Mouse (Mus musculus) midbrain, embryonic 11.5 days (tissue): ENCODE measurements around the gene Hmcn1. TPM values are rescaled to one million over a fixed set of nuclear protein-coding genes. Genes with fewer than 3 reads are reported as not detected.

ENCODE experiments used
- ATAC-seq: fragments of 200-750 bp; cut with Nextera tagmentation; 2 replicates; pipeline ENCODE4 v1.8.0; 2017; ENCODE audit warnings: moderate TSS enrichment, moderate library complexity; ENCODE audit not compliant: low FRiP score
- DNase-seq: peaks from one replicate; pipeline ENCODE4 v3.0.0; 2015; ENCODE audit warnings: low spot score; ENCODE audit errors: missing footprints
- H3K27ac ChIP-seq: fragments of 300-500 bp; sonication (generic); 2 replicates; pipeline ENCODE4 v1.5.1; 2014; ENCODE audit warnings: low read depth, low read length
- H3K27me3 ChIP-seq: fragments of 300-500 bp; sonication (generic); 2 replicates; pipeline ENCODE4 v1.6.1; 2014; ENCODE audit warnings: mild to moderate bottlenecking, low read length, moderate library complexity, mixed read lengths; ENCODE audit not compliant: control insufficient read depth, insufficient read depth
- H3K36me3 ChIP-seq: fragments of 300-500 bp; sonication (generic); 2 replicates; pipeline ENCODE4 v1.6.1; 2014; ENCODE audit warnings: mild to moderate bottlenecking, low read length, moderate library complexity, mixed read lengths; ENCODE audit not compliant: control insufficient read depth, insufficient read depth
- H3K4me1 ChIP-seq: fragments of 300-500 bp; sonication (generic); 2 replicates; pipeline ENCODE4 v1.6.1; 2014; ENCODE audit warnings: low read length; ENCODE audit not compliant: control insufficient read depth, insufficient read depth
- H3K4me2 ChIP-seq: fragments of 300-500 bp; sonication (generic); 2 replicates; pipeline ENCODE4 v1.6.1; 2014; ENCODE audit warnings: mild to moderate bottlenecking, moderate library complexity
- H3K4me3 ChIP-seq: fragments of 300-500 bp; sonication (generic); 2 replicates; pipeline ENCODE4 v1.5.1; 2014; ENCODE audit warnings: low read depth, low read length
- H3K9ac ChIP-seq: fragments of 300-500 bp; sonication (generic); 2 replicates; pipeline ENCODE4 v1.6.1; 2014; ENCODE audit warnings: low read length
- H3K9me3 ChIP-seq: fragments of 300-500 bp; sonication (generic); 2 replicates; pipeline ENCODE4 v1.6.1; 2016; ENCODE audit warnings: low read length; ENCODE audit not compliant: control insufficient read depth
- WGBS: fragments of 180-500 bp; shearing (Covaris S2); extraction: QIAGEN DNeasy Blood & Tissue Kit; methylation state at CpG from one replicate; pipeline ENCODE4 v1.1.7; 2014; 5-methylcytosine and 5-hydroxymethylcytosine counted together
- polyA plus RNA-seq: library from polyadenylated mRNA; unstranded; fragments of >200 nt; fragmentation: Nextera tagmentation; extraction: Ambion mirVana; gene quantifications from 2 replicates; pipeline ENCODE4 v1.2.1, GENCODE M21; 2014

Hmcn1 gene
- polyA plus RNA-seq, 1 experiment from 2014 or later = 6.0 TPM

DNA sequence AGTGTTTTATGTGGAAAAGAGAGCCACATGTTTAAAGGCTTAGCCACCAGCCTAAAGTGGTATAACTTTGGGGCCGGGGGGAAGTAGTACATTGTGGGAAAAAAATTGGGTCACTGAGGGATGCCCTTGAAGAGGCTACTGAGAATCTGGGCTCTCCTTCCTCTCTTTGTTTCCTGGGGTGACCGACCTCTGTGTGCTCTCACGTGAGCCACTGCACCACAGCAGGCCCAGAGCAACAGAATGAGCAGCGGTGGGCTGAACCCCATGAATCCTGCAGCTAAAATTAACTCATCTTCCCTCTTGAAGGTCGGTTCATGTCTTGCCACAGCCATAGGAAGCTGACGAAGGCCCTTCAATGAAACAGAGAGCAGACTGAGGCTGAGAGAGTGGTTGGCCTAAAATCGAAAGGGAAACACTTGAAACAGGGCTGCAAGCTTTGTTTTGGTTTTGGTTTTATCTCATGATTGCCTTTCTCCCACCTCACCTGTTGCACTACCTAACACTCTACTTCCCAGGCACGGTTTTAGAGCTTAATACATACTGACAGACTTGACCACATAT, 8.7 kb upstream of the Hmcn1 start:
- H3K4me3 ChIP-seq = no peak overlapping the region
- H3K36me3 ChIP-seq = no peaks in the 10 kb centered on the region
- H3K9me3 ChIP-seq = no peaks in the 10 kb centered on the region
- WGBS = 68% methylated on average over 8 of the region's 8 CpGs
- no peak overlapping the region for H3K9ac ChIP-seq
- no peak overlapping the region for H3K4me2 ChIP-seq
- ATAC-seq (no peak), DNase-seq (peak; percentile 31)
- H3K4me1 ChIP-seq = no peaks in the 10 kb centered on the region
- no peaks in the 10 kb centered on the region for H3K27me3 ChIP-seq
- no peak overlapping the region for H3K27ac ChIP-seq

- peak; percentile 51 for DNase-seq
- no peaks in the 10 kb centered on the region for H3K9me3 ChIP-seq
- H3K36me3 ChIP-seq = no peaks in the 10 kb centered on the region
- no peaks in the 10 kb centered on the region for H3K27me3 ChIP-seq
- WGBS = 86% methylated on average over 13 of the region's 13 CpGs
- ATAC-seq = no peak
- no peak overlapping the region for H3K4me2 ChIP-seq
- no peak overlapping the region for H3K27ac ChIP-seq
- no peak overlapping the region for H3K4me3 ChIP-seq
- H3K9ac ChIP-seq = no peak overlapping the region
- no peaks in the 10 kb centered on the region for H3K4me1 ChIP-seq
Measured at GRCm38 (mm10) chr1:151000714-151001113, 7.5 kb upstream of the Hmcn1 start.

- ATAC-seq (no peak), DNase-seq (no peak)
- Histone ChIP-seq H3K4me1 (peaks cover 9% of the 10 kb centered on the region; the same call in 1 of the 2 replicates), H3K27ac (no peak overlapping the region), H3K9me3 (no peaks in the 10 kb centered on the region), H3K4me3 (no peak overlapping the region), H3K4me2 (no peak overlapping the region), H3K36me3 (no peaks in the 10 kb centered on the region), H3K9ac (no peak overlapping the region), H3K27me3 (no peaks in the 10 kb centered on the region)
- 89% methylated on average over 2 of the region's 2 CpGs for WGBS
Measured at GRCm38 (mm10) chr1:150994612-150995011, 1.4 kb upstream of the Hmcn1 start.

GRCm38 (mm10) chr1:150992711-150993161, 499 bp downstream of the Hmcn1 start:
- H3K9ac ChIP-seq = peak overlapping the region; percentile 64
- no peaks in the 10 kb centered on the region for H3K36me3 ChIP-seq
- H3K27me3 ChIP-seq = no peaks in the 10 kb centered on the region
- peak overlapping the region; percentile 22; the same call in 1 of the 2 replicates for H3K27ac ChIP-seq
- WGBS = under 1% methylated on average over 6 of the region's 6 CpGs
- DNase-seq (peak; percentile 91), ATAC-seq (no peak; the same call in 1 of the 2 replicates)
- peak overlapping the region; percentile 76 for H3K4me2 ChIP-seq
- H3K4me1 ChIP-seq = peaks cover 9% of the 10 kb centered on the region; the same call in 1 of the 2 replicates
- peak overlapping the region; percentile 47 for H3K4me3 ChIP-seq
- no peaks in the 10 kb centered on the region for H3K9me3 ChIP-seq

DNA sequence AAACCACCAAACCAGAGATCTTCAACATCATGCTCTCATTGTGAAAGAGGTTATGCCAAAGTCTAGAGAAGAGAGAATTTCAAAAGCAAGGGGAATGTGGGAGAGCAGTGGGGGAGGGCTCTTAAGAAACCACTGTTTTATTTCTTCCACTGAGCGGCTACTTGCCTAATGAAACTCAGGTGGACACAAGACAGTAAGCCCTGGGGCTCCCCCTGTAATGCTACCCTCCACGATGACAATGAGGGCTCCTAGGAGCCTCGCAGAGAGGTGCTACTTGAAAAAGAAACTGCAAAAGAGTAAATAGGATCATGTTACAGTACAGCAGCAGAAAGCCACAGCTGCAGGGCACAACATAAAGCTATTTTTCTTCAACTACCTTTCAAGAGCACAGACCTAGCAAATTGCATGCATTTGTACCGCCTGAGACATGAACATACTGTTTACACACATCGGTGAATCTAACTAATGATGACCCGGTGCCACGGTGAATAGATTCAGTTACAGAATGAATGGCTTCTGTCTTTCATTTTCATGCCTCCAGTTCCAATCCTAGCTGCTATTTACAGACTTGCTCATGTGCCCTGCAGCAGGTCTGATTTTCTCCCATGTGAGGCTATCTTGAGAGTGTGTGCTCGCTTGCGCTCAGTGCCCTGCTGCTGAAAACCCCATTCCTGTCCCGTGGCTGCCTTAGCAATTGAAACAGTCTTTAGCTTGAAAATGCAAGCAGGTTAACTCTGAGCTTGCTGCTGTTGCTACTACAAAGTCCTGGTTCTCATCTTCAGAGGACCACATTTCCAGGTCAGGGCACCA, 1.3 kb downstream of the Hmcn1 start:
- Histone ChIP-seq H3K27ac (no peak overlapping the region), H3K27me3 (no peaks in the 10 kb centered on the region), H3K4me2 (peak overlapping the region; percentile 76), H3K4me3 (peak overlapping the region; percentile 9), H3K4me1 (peaks cover 9% of the 10 kb centered on the region; the same call in 1 of the 2 replicates), H3K36me3 (no peaks in the 10 kb centered on the region), H3K9ac (no peak overlapping the region), H3K9me3 (no peaks in the 10 kb centered on the region)
- 9% methylated on average over 10 of the region's 10 CpGs for WGBS
- ATAC-seq (no peak), DNase-seq (peak; percentile 91)

DNA sequence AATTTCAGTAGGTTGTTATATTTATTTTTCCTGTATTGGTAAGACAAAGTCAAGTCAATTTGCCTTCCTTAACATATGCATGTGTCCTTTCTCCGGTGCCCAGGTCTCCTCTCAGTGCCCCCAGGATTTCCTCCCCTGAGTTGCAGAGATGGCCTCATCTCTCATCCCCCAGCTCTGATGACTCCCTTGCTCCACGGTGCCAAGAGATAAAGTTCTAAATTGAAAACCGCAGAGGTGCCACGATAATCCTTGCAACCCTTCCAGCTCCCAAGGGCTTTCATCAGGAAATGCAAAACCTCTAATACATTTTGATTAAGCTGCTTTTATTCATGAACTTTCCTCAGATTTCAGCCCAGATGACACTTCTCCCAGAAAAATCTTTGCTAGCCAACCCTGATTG, 8.3 kb downstream of the Hmcn1 start:
- H3K9ac ChIP-seq = no peak overlapping the region
- DNase-seq (peak; percentile 44), ATAC-seq (no peak)
- H3K27ac ChIP-seq = no peak overlapping the region
- no peak overlapping the region for H3K4me3 ChIP-seq
- no peaks in the 10 kb centered on the region for H3K9me3 ChIP-seq
- no peaks in the 10 kb centered on the region for H3K4me1 ChIP-seq
- H3K36me3 ChIP-seq = no peaks in the 10 kb centered on the region
- 72% methylated on average over 4 of the region's 4 CpGs for WGBS
- no peak overlapping the region for H3K4me2 ChIP-seq
- H3K27me3 ChIP-seq = no peaks in the 10 kb centered on the region

- Histone ChIP-seq H3K4me1 (no peaks in the 10 kb centered on the region), H3K4me3 (no peak overlapping the region), H3K9ac (no peak overlapping the region), H3K4me2 (no peak overlapping the region), H3K9me3 (no peaks in the 10 kb centered on the region), H3K27me3 (no peaks in the 10 kb centered on the region), H3K27ac (no peak overlapping the region), H3K36me3 (no peaks in the 10 kb centered on the region)
- ATAC-seq (no peak), DNase-seq (peak; percentile 39)
- 95% methylated on average over 6 of the region's 6 CpGs for WGBS
Measured at GRCm38 (mm10) chr1:150984092-150984503, 9.1 kb downstream of the Hmcn1 start.

GRCm38 (mm10) chr1:150978651-150979050, 14.6 kb downstream of the Hmcn1 start:
- no peak overlapping the region for H3K9ac ChIP-seq
- DNase-seq (peak; percentile 59), ATAC-seq (no peak)
- H3K4me1 ChIP-seq = no peaks in the 10 kb centered on the region
- no peaks in the 10 kb centered on the region for H3K27me3 ChIP-seq
- H3K27ac ChIP-seq = no peak overlapping the region
- no peaks in the 10 kb centered on the region for H3K36me3 ChIP-seq
- WGBS = 91% methylated on average over 3 of the region's 3 CpGs
- H3K4me3 ChIP-seq = no peak overlapping the region
- H3K4me2 ChIP-seq = no peak overlapping the region
- no peaks in the 10 kb centered on the region for H3K9me3 ChIP-seq

GRCm38 (mm10) chr1:150976263-150976662, 17.0 kb downstream of the Hmcn1 start:
- DNase-seq (peak; percentile 66), ATAC-seq (no peak)
- 43% methylated on average over 2 of the region's 2 CpGs for WGBS
- H3K4me1 ChIP-seq = no peaks in the 10 kb centered on the region
- no peaks in the 10 kb centered on the region for H3K36me3 ChIP-seq
- no peaks in the 10 kb centered on the region for H3K27me3 ChIP-seq
- H3K4me3 ChIP-seq = no peak overlapping the region
- no peak overlapping the region for H3K4me2 ChIP-seq
- no peaks in the 10 kb centered on the region for H3K9me3 ChIP-seq
- no peak overlapping the region for H3K9ac ChIP-seq
- no peak overlapping the region for H3K27ac ChIP-seq
